Mouse (Mus musculus) cerebellum, adult 11-12 months (tissue): Measurements from ENCODE around the gene Hmmr.

ENCODE experiments used
- DNase-seq: peaks from one replicate; pipeline ENCODE4 v3.0.0; 2022

Hmmr gene

DNA sequence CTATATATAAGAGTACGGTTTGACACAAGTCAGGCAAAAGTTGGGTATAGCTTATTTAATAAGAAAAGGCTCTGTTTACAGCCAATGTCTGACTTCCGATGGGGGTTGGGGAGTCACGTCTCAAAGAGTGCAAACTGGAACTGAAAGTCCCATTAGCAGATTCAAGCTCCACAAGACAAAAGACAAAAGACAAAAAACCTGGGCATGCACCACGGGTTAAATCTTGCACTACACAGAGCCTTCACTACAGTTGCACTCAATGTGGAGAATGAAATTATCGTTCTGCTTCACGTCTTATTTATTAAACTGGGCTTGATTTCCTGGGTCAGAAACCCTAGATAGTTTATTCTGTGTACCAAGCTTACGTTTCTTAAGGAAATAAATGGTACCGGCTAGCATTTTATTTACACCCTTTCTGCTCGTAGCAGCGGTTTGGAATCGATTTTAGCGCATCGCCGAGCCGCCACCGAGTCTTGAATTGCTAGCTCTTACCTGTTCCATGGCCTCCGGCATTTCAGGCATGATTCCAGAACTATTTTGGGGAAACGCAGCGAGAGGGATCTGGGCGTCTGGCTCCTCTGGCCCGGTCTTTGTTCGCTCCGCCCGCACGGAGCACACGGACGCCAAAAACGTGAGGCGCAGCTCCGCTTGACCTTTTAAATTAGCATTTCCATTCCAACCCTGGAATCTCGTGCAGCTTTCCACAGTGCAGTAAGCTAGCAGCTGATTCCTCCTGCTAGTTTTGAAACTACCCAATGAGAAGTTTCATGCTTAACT is 38.7 kb downstream of the Hmmr start:
- peak; percentile 81 for DNase-seq

DNA sequence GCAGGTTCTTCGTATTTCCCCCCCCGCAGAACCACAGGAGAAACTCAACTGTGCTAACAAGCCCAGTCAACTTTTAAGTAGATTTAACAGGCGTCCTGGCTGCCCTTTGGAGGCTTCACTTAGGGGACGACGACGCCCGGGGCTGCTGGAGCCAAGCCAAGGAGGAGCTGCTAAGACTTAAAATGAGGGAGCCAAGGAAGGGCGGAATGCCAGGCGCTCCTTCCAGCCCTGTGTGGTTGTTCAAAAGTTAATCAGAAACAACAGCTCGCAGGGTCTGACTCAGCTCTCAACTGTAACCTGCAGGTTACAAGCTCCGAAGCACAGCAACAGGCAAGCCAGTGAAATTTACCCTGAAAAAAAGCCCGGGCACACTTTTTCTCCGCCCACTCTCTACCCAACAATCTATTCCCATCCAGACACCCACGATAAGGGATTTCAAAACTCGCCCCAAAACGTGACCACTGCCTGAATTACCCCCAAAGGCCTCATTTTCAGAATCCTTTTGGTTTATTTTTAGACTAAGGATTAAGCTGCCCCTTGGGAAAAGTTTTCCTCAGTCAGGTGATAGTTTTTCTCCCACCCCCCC is 39.8 kb downstream of the Hmmr start:
- peak; percentile 70 for DNase-seq

- peak; percentile 93 for DNase-seq
Observed at GRCm38 (mm10) chr11:40692511-40693365, 40.5 kb downstream of the Hmmr start.

DNA sequence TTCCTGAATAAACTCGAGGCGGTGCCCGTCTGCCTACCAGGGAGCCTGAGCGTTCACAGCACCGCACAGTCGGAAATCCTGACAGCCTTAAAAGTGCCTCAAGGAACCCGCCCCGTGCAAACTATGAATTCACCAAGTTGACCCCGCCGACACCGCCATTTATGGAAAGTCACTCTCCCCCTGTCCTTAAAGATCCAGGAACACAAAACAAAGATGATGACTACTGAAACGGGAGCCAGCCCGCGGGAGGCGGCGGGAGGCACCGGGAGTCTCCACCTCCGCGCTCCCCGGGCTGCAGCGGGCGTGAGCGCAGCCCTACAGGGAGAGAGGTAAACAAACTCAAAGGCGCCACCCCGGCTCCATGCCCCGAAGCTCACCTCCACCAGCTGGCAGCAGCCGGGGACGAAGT is 41.1 kb downstream of the Hmmr start:
- no peak for DNase-seq

DNA sequence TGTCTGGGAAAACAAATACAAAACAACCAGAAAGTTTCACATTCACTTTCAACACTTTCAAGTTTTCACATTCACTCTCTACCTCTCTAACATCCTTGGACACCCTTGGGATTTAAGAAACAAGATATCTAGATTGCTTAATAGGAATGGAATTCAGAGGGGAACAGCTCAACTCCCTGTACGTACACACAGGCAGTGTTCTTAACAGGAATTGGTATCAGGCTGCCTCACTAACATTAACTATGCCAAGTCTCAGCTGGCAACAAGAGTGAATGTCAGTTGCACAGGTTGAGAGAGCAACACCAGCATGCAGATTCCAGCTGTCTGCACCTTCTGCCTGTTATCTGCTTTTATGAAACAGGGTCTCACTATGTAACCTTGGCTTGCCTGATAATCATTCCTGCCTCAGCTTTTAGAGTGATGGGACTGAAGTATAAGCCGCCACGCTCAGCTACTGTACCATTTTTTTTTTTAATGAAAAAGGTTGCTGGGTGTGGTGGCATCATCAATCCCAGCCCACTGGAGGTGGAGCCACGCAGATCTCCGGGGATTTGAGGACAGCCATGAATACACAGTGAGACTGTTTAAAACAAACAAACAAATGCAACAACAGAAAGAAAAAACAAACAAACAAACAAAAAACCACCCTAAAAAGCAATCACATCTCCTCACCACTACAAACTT is 42.6 kb downstream of the Hmmr start:
- no peak for DNase-seq

- no peak for DNase-seq
Observed at GRCm38 (mm10) chr11:40683295-40683694, 49.9 kb downstream of the Hmmr start.

DNA sequence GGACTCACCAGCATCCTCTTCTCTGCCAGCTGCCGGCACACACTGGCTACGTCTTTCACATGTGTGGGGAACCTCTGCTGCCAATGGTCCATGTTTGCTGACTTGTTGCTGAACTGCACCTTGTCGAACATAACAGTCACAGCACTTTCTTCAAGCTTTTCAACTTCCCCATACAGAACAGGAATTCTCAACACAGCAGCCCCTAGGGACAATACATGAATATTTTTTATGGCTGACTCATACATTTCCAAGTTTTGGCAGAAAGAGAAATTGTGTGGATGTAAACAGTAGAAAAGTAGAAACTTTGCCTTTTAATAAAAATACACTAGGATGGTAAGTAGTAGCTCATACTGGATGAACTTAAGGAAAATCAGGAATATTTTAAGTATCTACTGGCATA is 50.8 kb downstream of the Hmmr start:
- DNase-seq: no peak

- no peak for DNase-seq
Observed at GRCm38 (mm10) chr11:40677169-40677568, 56.1 kb downstream of the Hmmr start.

GRCm38 (mm10) chr11:40675014-40675730 is 58.0 kb downstream of the Hmmr start:
- DNase-seq: no peak
